Mouse (Mus musculus) frontal cortex, adult 2 months (tissue): Measurements from ENCODE around the gene Larp4b. TPM values are rescaled to one million over a fixed set of nuclear protein-coding genes. Genes with fewer than 3 reads are reported as not detected.
A peak's percentile ranks its signal among the peaks of the same experiment; 100 is the strongest.
"Not testable (repeated sequence)": the region's sequence is repeated elsewhere in the genome, so short reads cannot be mapped to it uniquely, and the experiment has no call there.

Experiments used
- DNase-seq, 2 experiments: peaks; one replicate each; pipeline ENCODE4 v3.0.0; 2022; ENCODE audit warnings: low spot score in 1 of 2; ENCODE audit errors: extremely low spot score in 1 of 2
- polyA plus RNA-seq: library from polyadenylated mRNA; depleted of rRNA; stranded (reverse); fragments of >200 nt; gene quantifications from 2 replicates; pipeline ENCODE4 v1.2.3, GENCODE M21; 2012; rRNA removed

The Larp4b gene
- polyA plus RNA-seq, result 31.7 and 34.2 TPM in 2 replicates

DNA sequence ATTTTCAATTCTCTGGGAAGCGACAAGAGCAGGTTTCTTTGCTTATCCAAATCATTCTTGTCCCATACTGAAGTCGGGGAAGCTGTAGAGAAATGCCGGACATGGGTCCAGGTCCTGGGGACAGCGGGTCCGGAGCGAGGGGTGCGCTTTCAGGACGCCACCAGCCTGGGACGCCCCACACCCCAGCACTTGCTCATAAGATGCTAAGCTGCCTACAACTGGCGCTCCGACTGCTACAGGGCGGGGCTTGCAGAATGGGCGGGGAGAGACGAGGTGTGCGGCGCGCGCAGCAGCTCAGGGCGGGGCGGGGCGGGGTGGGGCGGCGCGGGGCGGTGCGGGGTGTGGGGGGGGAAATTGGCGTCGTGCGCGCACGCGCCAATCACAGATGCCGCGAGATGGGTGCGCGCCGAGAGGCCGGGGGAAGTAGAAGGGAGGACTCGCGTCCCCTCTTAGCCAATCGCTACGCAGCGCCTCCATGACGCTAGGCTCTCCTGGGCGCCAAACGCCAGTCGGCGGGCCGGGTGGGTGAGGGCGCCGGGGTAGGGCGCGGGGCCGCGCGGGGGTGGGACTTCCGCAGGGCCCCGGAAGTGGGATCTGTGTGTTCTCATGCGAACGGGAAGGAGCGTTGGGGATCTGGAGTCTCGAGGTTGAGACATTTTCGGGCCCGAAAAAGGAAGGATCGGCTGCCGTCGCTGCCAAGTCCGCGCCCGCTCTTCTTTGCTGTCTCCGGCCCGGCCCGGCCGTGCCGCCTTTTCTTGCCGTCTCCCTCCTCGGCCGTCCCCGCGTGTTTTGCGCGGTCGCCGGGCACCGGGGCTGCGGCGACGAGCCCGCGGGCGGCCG, at the start of gene Larp4b:
Larp4b (plus strand) TSS at position 566 of the 840 bp plus-strand sequence.
- peak; percentile 90 to 96 for DNase-seq

DNA sequence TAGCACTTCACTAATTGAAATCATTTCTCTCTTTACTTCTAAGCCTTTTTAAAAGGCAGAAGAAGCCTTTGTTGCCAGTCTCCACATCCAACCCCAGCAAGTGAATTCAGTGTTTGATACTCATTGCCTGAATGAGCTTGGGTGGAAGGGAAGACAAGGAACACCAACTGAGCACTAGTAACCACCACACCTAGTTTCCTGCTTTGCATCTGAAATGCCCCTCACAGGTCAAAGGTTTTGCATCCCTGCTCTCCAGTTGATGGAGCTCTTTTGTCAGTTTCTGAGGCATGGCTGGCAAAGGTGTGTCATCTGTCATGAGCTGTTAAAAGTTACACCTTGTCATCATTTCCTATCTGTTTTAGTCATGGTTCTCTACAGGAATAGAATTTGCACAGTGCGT, 49.0 kb upstream of the Larp4b start:
- DNase-seq, result no peak

DNA sequence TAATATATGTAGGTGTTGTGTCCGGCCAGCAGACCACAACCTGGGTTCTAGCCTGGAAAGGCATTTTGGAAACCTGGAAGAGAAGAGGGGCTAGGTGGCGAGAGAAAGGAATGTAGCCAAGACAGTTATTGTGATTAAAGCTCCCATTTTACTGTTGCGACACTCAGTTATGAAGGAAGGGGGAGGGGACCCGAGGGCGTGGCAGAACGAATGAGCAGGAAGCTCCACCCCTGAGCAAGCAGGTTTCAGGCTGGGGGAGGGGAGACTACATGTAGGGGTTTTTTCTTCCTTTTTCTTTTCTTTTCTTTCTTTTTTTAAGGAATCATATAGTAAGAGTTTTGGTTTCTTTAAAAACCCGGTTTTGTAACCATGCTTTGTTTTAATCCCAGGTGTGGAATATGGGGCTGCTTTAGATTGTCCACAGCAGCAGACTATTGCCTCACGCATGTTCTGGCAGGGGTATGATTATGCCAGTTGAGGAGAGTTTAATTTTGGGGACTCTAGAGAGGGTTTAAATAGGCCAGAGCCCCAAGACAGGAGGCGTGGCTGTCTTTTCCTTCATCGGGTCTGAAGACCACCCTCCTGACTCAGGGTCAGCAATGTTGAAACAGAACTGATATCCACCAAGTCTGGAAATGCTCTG, 41.5 kb upstream of the Larp4b start:
- not testable (repeated sequence) for DNase-seq

DNA sequence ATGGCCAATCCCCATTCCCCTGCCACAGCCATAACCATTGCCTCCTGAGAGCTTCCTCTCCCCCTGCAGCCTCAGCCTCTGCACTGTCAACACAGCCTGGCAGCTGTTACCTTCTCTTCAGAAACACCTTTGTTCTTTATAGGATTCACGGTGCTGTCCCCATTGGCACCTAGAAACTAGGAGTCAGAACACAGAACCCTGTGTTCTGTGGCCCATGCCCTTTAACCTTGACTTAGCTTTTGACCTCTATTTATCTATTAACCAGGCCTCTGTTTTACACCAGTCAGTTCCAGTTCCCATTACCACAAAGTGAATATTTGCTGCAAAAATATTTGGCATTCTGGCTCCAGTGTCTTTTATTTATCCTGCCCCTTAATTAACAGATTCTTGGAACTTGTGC, 36.4 kb upstream of the Larp4b start:
- no peak for DNase-seq

DNA sequence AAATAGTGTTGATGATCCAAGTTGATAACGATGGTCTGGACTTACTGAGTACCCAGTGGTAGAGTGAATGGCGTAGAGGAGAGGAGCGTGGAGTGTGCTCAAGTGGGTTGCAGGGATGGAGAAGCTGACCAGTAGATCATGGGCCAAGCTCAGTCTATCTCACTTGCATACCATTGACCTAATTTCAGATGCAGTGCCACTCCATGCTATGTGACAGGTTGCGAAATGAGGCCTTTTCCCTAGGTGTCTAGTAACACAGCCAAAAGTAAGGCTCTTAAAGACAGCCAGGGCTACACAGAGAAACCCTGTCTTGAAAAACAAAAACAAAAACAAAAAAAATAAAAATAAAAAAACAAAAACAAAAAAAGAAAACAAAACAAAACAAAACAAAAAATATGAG, 35.0 kb upstream of the Larp4b start:
- no peak for DNase-seq

DNA sequence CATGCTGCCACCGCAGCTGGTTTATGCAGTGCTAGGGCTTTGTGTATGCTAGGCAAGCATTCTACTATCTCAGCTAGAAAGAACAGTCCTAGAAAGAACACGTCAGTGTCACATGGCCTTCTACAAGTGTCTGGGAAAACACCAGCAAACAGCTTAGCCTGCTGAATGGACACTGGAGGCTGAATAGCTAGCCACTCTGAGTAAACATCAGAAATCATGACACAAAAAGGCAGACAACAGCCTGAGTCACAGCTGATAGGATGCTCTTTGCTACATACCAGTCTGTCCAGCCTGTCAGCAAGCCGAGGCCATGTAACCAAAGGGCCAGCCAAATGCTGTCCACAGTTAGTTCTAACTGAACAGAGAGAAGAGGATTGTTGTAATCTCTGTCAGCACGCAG, 32.3 kb upstream of the Larp4b start:
- DNase-seq, result no peak

DNA sequence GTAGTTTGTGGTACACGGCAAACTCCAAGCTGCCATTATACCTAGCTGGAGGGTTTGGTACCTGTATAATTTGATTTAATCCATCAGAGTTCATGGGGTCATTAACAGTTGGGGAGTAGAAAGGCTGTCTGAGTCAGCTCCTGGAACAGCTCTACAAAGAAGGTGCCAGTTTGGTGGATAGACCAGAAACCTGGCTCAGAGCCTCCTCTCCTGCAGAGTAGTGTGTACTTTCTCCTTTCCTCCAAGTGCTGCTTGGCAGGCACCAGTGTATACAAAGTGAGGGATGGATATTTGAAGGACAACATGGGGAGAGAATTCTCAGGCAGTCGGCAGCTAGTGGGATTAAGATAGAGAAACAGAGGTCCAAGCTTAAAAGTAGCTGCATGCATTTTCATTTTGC, 29.5 kb upstream of the Larp4b start:
- no peak for DNase-seq

GRCm38 (mm10) chr13:9066107-9066506, 27.6 kb upstream of the Larp4b start:
- DNase-seq, result peak; percentile 44 to 70

- no peak for DNase-seq
These were observed 22.7 kb upstream of the Larp4b start for GRCm38 (mm10) chr13:9071008-9071407.

DNA sequence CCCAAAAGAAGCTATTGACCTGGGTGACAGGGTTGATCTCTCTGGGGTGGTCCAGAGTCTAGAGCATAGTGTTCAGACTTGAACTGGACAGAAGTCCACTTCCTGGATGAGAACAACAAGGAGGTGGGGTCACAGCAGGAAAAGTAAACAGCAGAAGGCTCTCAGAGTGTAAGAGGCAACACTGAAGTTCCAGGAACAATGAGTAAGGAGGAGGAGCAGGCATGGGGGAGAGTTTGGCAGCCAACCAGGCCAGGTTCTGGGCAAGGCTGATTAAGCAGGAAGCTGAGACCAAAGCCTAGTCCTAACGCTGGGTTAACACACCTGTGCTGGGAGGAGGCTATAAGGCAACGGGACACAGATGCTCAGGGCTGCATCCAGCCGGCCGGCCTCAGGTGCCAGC, 19.9 kb upstream of the Larp4b start:
- DNase-seq, result no peak

DNA sequence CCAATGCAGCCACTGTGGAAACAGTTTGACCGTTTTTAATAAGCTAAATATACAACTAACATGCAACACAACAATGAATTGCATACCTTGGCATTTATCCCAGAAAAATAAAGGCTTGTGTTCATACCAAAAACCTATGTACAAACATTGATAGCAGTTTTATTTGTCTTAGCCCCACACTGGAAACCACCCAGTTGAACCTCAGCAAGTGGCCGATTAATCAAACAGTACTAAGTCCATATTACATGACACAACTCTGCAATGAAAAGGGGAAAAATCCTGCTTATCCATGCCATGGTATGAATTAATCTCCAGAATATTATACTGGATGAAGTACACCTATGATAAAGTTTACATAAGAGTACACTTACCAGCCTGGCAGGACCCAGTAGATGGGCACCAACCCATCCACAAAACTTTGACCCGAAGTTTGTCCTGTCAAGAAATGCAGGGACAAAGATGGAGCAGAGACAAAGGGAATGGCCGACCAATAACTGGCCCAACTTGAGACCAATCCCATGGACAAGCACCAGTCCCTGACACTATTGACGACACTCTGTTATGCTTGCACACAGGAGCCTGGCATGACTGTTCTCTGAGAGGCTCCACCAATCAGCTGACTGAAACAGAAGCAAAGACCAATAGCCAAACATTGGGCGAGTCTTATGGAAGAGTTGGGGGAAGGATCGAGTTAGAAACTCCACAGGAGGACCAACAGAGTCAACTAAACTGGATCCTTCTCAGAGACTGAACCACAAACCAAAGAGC, 17.7 kb upstream of the Larp4b start:
- no peak for DNase-seq

GRCm38 (mm10) chr13:9082128-9082883, 11.4 kb upstream of the Larp4b start:
- no peak for DNase-seq

DNA sequence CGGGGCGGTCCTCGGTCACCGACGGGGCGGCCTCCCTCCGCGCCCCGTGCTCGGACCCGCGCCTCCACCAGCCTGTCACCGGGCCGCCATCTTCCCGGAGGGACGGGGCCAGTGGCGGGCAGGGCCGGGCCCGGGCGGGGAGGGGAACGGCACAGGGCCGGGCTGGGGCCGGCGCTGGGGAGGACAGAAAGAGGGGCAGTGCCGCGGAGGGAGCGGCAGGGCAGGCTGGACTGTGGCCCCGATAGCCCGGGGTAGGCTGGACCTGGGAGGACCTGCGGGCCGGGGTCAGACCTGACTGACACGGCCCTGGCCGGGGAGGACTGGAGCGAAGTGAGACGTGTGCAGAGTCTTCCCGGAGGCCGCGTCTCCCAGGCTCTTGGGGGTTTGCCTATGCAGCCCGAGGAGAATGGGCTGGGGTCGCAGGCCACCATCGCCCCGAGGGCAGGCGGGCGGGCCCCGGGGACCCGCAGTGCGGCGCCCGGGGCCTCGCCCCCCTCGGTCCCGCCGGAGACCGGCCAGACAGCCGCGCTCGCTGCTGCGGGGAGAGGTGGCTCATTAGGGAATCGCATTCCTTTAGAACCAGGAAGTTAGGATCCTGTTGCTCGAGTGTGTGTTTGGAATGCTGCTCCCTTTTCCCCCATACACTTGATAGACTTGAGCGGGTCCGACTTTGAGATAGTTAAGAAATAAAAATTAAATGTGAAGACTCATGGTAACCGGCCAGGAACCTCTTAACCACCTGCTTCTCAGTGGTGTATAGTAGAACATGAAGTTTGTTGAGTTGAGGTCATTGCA, 702 bp downstream of the Larp4b start:
- DNase-seq, result peak in 1 of 2 experiments; percentile 5

DNA sequence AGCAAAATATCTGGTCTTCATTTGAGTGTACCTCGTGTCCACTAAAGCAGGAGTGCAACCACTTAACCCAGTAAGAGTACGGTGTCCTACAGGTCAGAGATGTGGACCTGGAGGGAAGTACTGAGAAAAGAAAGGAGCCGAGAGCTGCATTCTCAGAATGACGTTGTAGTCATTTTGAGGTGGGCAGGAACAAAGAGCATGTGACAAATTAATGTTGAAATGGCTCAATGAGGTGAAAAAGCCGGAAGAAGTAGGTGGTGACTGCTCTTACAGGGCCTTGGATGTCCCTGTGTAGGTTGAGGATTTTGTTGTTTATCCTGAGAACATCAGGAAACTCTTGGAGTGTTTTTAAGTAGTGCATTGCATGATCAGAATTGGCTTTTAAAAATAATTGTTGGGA, 5.6 kb downstream of the Larp4b start:
- no peak for DNase-seq

DNA sequence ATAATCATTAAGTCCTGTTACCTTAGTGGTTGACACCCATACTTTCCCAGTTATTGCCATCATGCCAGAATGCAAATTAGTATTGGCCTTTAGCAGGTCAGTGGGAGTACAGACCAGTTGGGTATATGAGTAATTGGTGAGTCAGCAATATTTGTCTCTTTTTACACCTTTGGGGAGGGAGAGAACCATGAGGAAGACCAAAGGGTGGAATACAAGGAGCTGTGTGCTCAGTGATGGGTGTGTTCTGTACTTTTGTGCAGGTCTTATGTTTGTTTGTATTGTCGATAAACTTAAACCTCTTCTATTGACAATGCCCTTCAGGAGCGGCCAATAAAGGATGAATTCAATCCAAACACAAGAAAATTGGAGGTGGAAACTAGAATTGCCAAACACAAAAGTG, 6.8 kb downstream of the Larp4b start:
- no peak for DNase-seq

DNA sequence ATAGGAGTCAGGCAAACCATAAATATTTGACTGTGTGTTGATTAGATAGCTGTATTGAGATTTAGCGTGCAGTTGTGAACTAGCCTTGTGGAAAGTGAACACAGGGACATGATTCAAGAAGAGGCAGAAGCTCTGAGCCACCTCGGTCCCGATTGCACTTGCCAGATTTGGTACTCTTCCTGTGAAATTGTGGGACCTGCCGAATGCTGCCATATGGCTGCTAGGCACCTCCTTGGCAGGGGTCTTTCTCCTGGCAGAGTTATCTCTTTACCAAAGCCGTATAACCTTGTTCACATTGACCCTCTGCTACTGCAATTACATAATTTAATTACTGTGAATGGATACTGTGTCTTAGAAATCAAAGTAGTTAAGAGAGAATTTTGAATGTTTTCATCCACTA, 12.6 kb downstream of the Larp4b start:
- DNase-seq, result no peak

DNA sequence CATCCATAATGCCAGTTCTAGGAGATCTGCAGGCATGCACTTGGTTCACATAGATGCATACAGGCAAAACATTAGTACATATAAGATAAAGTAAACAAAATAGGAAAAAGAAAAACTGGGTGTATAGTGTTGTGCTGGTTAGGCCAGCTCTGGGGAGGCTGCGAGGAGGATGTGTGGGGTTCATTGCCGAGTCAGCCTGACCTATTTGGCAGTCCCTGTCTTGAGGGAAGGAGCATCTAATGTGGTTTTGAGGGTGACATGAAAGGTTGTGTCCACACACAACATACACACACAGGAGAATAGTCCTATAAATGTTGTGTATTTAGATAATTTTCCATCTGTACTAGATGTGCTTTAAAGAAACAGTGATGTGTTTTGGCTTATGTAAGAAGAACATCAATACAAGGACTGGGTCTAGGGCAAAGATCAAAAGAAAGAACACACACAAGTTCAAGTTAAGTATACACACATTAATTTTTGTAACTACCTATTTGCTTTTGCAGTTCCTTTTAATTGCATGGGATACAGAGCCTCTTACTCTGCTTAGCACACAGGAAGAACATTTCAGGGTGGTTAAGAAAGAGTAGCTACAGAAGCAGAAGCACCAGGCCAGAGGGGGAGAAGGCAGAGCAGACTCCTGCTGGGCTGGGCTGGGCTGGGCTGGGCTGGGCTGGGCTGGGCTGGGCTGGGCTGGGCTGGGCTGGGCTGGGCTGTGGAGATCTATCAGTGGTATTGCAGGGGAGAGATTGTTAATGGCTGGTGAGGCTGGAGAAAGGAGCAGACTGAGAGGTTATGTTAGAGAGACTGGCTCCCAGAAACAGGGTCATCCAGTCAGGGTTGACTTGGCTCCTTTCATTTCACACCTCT, 13.5 kb downstream of the Larp4b start:
- no peak for DNase-seq

DNA sequence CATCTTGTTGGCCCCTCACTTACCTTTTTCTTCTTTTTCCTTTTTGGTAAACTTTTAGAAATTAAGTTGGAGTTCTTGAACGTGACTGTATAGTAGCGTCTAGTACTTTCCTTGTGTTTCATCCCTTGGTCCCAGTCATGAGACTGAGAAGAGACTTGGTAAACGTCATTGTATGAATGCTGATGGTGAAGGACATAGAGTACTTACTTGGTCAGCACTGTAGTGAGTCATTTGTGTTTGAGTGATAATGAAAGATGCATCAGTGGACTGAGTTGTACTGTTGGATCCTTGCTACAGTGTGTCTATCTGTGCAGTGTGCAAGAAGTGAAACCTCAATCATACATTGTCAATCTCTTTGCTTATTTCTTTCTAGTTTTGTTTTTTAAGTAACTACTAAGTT, 20.1 kb downstream of the Larp4b start:
- DNase-seq, result no peak
